Mouse (Mus musculus): ENCODE results near the gene Lhfp. TPM values are rescaled to one million over a fixed set of nuclear protein-coding genes. Genes with fewer than 3 reads are reported as not detected.

Gene Lhfp
- polyA plus RNA-seq, 1 experiment from 2014 or later, result 37.4 TPM

DNA sequence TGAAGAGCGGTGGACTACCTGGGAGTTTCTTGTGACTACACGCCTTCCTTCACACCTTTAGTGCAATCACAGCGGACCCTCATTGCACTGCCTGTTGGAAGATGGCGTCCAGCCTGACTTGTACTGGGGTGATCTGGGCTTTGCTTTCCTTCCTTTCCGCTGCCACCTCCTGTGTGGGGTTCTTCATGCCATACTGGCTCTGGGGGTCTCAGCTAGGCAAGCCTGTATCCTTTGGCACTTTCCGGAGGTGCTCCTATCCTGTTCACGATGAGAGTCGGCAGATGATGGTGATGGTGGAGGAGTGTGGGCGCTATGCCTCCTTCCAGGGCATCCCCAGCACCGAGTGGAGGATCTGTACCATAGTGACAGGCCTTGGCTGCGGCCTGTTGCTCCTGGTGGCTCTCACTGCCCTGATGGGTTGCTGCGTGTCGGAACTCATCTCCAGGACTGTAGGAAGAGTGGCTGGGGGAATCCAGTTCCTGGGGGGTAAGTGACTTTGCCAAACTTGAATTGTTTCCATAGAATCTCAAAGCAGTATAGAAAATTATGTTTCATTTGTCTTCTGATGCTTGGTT lies 2.0 kb downstream of the Lhfp start:
- H3K4me1 ChIP-seq (replicated peaks; ENCODE audit: control insufficient read depth, insufficient read depth), result no peaks in the 10 kb centered on the region
- ATAC-seq (ENCODE audit: low FRiP score, low TSS enrichment), result no peak
- H3K9ac ChIP-seq (ENCODE audit: low read length), result no peak overlapping the region
- no peaks in the 10 kb centered on the region for H3K9me3 ChIP-seq (ENCODE audit: control insufficient read depth, low read length)
- 88% methylated on average over 13 of the region's 13 CpGs for WGBS
- DNase-seq (ENCODE audit: low spot score), result no peak
- peak overlapping the region; percentile 86 for H3K4me2 ChIP-seq (replicated peaks; ENCODE audit: low read depth)
- no peak overlapping the region for H3K27ac ChIP-seq (replicated peaks)
- TF ChIP-seq EP300 (optimal IDR thresholded peaks at IDR 0.05) (no peak), CTCF (IDR thresholded peaks at IDR 0.05; ENCODE audit: low read depth) (no peak)
- H3K36me3 ChIP-seq (ENCODE audit: control insufficient read depth, insufficient read depth, low read length), result no peaks in the 10 kb centered on the region
- no peaks in the 10 kb centered on the region for H3K27me3 ChIP-seq (ENCODE audit: control insufficient read depth, insufficient read depth, low read length)
- H3K4me3 ChIP-seq (ENCODE audit: low read depth, low read length), result no peak overlapping the region

DNA sequence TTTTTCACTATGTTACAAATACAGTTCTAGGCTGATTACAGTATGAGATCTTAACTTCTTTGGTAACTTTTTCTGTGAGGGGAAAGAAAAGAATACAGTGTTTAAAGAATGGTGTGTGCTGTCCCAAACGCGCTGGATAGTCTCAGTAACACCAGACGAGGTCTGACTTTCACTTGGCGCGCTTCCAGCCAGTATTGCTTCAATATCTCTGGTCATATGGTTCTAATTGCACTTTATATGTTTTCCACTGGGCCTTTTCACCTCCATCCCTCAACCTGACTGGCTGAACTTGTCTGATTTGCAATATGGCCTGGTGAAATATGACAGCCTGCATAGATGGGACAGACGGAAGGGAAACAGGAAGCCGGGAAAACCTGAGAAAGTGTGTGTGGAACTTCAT lies 2.9 kb downstream of the Lhfp start:
- H3K4me3 ChIP-seq (ENCODE audit: low read depth, low read length), result peak overlapping the region; percentile 23
- H3K4me1 ChIP-seq (replicated peaks; ENCODE audit: control insufficient read depth, insufficient read depth), result no peaks in the 10 kb centered on the region
- H3K4me2 ChIP-seq (replicated peaks; ENCODE audit: low read depth), result peak overlapping the region; percentile 86
- no peak for TF ChIP-seq EP300 (optimal IDR thresholded peaks at IDR 0.05)
- no peak for TF ChIP-seq CTCF (IDR thresholded peaks at IDR 0.05; ENCODE audit: low read depth)
- no peak for ATAC-seq (ENCODE audit: low FRiP score, low TSS enrichment)
- H3K9ac ChIP-seq (ENCODE audit: low read length), result no peak overlapping the region
- H3K9me3 ChIP-seq (ENCODE audit: control insufficient read depth, low read length), result no peaks in the 10 kb centered on the region
- WGBS, result 41% methylated on average over 7 of the region's 7 CpGs
- H3K27me3 ChIP-seq (ENCODE audit: control insufficient read depth, insufficient read depth, low read length), result no peaks in the 10 kb centered on the region
- no peak overlapping the region for H3K27ac ChIP-seq (replicated peaks)
- H3K36me3 ChIP-seq (ENCODE audit: control insufficient read depth, insufficient read depth, low read length), result no peaks in the 10 kb centered on the region
- no peak for DNase-seq (ENCODE audit: low spot score)

DNA sequence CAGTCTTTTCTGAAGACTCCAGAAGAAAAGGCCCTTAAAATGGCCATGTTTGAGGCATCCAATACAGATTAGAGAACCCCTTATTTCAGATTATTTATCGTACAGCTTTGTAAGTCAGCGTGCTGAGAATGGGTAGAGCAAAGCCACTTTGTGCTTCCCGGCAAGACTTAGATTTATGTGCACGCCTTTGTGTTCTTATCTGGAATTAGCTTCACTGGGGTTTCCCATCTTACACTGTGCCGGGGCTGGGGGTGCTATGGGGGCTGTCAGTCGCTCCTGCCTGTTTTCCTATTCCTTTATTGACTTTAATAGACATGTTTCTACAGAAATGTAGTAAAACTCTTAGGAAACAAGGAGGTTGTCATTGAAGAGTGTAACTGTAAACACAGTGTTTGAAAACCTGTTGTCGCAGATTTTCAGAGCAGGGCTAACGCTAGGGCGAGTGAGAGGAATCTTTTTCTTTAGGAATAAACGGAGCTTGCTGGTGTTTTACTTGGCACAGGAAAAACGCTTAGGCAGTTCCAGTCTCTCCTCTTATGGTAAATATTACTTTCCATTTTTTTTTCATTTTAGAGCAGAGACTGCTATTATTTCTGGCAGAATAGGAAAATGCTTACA lies 3.5 kb downstream of the Lhfp start:
- Histone ChIP-seq H3K4me1 (replicated peaks; ENCODE audit: control insufficient read depth, insufficient read depth) (no peaks in the 10 kb centered on the region), H3K9ac (ENCODE audit: low read length) (no peak overlapping the region)

DNA sequence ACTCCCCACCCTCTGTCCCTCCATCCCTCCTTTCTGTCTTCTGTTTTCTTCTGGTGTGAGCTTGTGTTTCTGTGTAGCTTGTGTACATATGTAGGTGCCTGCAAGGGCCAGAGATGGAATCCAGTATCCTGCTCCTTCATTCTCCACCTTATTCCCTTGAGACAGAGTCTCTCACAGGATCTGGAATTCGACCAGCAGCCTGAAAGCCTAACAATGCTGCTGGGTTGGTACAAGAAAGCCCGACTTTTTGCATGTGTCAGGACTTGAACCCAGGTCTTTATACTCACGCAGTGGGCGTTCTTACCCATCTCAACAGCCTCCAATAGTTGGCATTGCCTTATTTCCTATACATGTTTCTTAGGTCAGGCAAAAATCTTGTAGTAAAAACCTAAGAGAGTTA lies 4.4 kb downstream of the Lhfp start:
- TF ChIP-seq EP300 (optimal IDR thresholded peaks at IDR 0.05), result no peak
- TF ChIP-seq CTCF (IDR thresholded peaks at IDR 0.05; ENCODE audit: low read depth), result no peak
- ATAC-seq (ENCODE audit: low FRiP score, low TSS enrichment), result no peak
- Histone ChIP-seq H3K36me3 (ENCODE audit: control insufficient read depth, insufficient read depth, low read length) (no peaks in the 10 kb centered on the region), H3K9me3 (ENCODE audit: control insufficient read depth, low read length) (no peaks in the 10 kb centered on the region), H3K9ac (ENCODE audit: low read length) (no peak overlapping the region), H3K4me1 (replicated peaks; ENCODE audit: control insufficient read depth, insufficient read depth) (no peaks in the 10 kb centered on the region), H3K4me3 (ENCODE audit: low read depth, low read length) (no peak overlapping the region), H3K27me3 (ENCODE audit: control insufficient read depth, insufficient read depth, low read length) (no peaks in the 10 kb centered on the region), H3K27ac (replicated peaks) (no peak overlapping the region), H3K4me2 (replicated peaks; ENCODE audit: low read depth) (no peak overlapping the region)
- DNase-seq (ENCODE audit: low spot score), result no peak
- WGBS, result 90% methylated on average over 4 of the region's 4 CpGs

More for the DNA sequence above, 3.5 kb downstream of the Lhfp start:
- H3K27ac ChIP-seq (replicated peaks), result no peak overlapping the region
- H3K36me3 ChIP-seq (ENCODE audit: control insufficient read depth, insufficient read depth, low read length), result no peaks in the 10 kb centered on the region
- ATAC-seq (ENCODE audit: low FRiP score, low TSS enrichment) (no peak), DNase-seq (ENCODE audit: low spot score) (no peak)
- peak overlapping the region; percentile 86 for H3K4me2 ChIP-seq (replicated peaks; ENCODE audit: low read depth)
- no peak for TF ChIP-seq EP300 (optimal IDR thresholded peaks at IDR 0.05)
- TF ChIP-seq CTCF (IDR thresholded peaks at IDR 0.05; ENCODE audit: low read depth), result no peak
- H3K27me3 ChIP-seq (ENCODE audit: control insufficient read depth, insufficient read depth, low read length), result no peaks in the 10 kb centered on the region
- WGBS, result 31% methylated on average over 11 of the region's 11 CpGs
- H3K4me3 ChIP-seq (ENCODE audit: low read depth, low read length), result peak overlapping the region; percentile 23
- H3K9me3 ChIP-seq (ENCODE audit: control insufficient read depth, low read length), result no peaks in the 10 kb centered on the region

DNA sequence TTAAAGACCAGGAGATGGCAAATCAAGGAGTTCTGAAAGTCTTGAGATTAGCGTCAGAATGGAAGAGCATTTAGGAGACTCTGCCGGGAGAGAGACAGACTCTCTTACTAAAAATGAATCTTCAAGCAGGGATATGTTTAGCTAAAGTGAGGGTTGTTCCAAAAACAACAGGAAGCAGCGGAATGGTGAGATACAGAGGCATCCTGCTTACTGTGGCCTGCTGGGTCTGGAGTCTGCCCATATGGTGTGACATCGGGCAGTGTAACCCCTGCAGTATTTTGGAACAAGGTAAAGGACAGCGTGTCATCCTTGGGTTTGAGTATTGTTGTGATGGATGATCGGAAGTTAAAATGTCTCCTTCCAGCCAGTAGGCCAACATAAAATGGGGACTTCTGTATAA lies 5.0 kb downstream of the Lhfp start:
- Histone ChIP-seq H3K36me3 (ENCODE audit: control insufficient read depth, insufficient read depth, low read length) (no peaks in the 10 kb centered on the region), H3K9me3 (ENCODE audit: control insufficient read depth, low read length) (no peaks in the 10 kb centered on the region), H3K4me1 (replicated peaks; ENCODE audit: control insufficient read depth, insufficient read depth) (no peaks in the 10 kb centered on the region), H3K27ac (replicated peaks) (no peak overlapping the region), H3K4me2 (replicated peaks; ENCODE audit: low read depth) (no peak overlapping the region), H3K9ac (ENCODE audit: low read length) (no peak overlapping the region), H3K27me3 (ENCODE audit: control insufficient read depth, insufficient read depth, low read length) (no peaks in the 10 kb centered on the region), H3K4me3 (ENCODE audit: low read depth, low read length) (no peak overlapping the region)
- TF ChIP-seq CTCF (IDR thresholded peaks at IDR 0.05; ENCODE audit: low read depth) (no peak), EP300 (optimal IDR thresholded peaks at IDR 0.05) (no peak)
- WGBS, result 73% methylated on average over 6 of the region's 6 CpGs
- no peak for ATAC-seq (ENCODE audit: low FRiP score, low TSS enrichment)
- DNase-seq (ENCODE audit: low spot score), result no peak

DNA sequence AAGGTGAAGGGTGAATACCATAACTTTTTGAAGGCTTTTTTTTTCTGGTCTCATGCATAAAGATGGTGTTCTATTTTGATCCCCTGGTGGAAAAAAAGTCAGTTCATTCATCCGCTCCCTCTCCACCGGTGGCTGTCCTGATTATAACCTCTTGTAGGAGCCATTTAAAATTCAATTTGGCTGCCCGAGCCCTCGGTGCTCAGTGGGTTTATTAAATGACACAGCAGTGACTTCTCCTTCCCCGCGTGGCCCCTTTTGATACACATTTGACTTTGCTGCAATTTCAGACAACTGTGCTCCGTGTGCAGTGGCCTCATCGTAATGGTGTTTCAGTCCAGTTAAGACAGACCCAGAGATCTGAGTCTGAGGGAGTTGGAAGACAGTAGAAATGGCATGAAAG lies 11.1 kb downstream of the Lhfp start:
- no peak for DNase-seq (ENCODE audit: low spot score)
- ATAC-seq (ENCODE audit: low FRiP score, low TSS enrichment), result no peak
- H3K4me2 ChIP-seq (replicated peaks; ENCODE audit: low read depth), result no peak overlapping the region
- 67% methylated on average over 8 of the region's 8 CpGs for WGBS
- H3K27me3 ChIP-seq (ENCODE audit: control insufficient read depth, insufficient read depth, low read length), result no peaks in the 10 kb centered on the region
- H3K4me1 ChIP-seq (replicated peaks; ENCODE audit: control insufficient read depth, insufficient read depth), result no peaks in the 10 kb centered on the region
- no peak overlapping the region for H3K4me3 ChIP-seq (ENCODE audit: low read depth, low read length)
- H3K9ac ChIP-seq (ENCODE audit: low read length), result no peak overlapping the region
- H3K36me3 ChIP-seq (ENCODE audit: control insufficient read depth, insufficient read depth, low read length), result no peaks in the 10 kb centered on the region
- TF ChIP-seq CTCF (IDR thresholded peaks at IDR 0.05; ENCODE audit: low read depth) (no peak), EP300 (optimal IDR thresholded peaks at IDR 0.05) (no peak)
- H3K9me3 ChIP-seq (ENCODE audit: control insufficient read depth, low read length), result no peaks in the 10 kb centered on the region
- no peak overlapping the region for H3K27ac ChIP-seq (replicated peaks)
